Mouse (Mus musculus) v-Abl transformed pro-B cells (cell line): ENCODE measurements around the gene S100a14.

Source experiments
- in situ Hi-C, 2 experiments: fragments of 400-800 bp; cut with MboI; formaldehyde crosslinking; loops; one replicate each; pipeline ENCODE4 v1.15.1; 2025; ENCODE audit not compliant: unreplicated experiment in 2 of 2

The S100a14 gene

DNA sequence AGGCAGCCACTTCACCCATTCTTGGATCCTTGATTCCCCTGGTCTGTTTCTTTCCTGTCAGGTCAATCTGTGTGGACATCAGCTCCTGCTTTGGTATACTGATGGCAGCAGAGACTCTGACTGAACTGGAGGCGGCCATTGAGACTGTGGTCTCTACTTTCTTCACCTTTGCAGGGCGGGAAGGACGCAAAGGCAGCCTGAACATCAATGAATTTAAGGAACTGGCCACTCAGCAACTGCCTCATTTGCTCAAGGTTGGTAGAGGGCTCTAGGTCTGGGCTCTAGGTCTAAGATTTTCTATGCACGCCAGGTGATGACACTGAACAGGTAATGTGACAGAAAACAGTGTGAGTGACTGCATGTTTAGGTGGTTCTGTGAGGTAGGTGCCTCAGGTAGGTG is 10.9 kb upstream of the S100a14 start:
- in situ Hi-C loops, result no loop called here

DNA sequence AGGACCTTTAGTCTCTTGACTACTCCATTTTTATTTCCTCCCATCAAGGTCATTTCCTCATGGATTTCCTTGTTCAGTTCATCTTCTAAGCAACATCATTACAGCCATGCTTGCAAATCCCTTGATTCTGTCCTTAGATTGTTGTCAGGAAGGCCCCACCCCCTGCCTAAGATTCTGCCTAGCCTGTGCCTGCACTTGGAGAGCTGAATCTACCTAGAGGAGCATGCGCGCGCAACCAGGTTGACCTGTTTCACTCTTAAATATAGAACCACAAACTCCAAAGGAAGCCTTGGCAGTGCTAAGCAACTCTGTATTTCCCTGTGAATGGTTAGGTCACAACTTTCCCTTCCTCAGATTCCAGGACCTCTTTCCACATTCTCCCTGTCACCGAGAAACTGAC is 8.9 kb upstream of the S100a14 start:
- in situ Hi-C loops, result no loop called here

DNA sequence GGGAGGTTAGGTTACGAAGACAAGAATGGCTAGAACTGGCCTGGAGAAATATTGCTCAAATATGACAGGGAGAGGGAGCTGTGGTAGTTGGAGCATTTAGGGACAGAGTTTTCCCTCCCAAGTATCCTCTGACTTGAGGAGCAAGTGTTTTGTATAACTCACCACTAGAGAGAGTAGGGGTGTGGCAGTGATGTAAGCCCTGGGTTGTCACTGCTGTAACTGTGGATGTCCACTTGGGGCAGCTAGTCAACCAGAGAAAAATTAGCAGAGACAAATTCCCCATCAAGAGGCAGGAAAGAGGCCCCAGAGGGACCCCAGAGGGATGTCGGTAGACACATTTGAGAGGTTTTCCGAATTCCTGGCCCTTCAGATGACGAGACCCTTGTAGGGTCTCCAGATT is 1.2 kb upstream of the S100a14 start:
- in situ Hi-C loops, result no loop called here

DNA sequence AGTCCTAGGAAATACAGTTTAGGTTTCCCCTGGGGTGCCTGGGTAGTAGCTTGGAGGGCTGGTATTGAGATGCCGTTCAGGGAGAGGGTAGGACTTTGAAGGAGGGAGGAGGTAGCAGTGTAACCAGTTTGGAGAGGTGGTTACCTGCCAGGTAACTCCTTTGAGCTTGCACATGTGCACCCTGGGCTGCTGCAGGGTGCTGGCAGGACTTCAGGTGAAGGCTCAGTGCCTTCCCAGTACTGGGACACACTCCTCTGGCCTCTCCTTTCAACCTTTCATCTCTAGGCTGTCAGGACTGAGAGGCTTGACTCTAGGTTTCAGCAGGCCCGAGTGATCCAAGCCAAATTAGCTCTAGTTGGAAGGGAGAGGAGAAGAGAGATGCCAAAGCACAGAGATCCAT is 580 bp upstream of the S100a14 start:
- in situ Hi-C loops, result no loop called here

DNA sequence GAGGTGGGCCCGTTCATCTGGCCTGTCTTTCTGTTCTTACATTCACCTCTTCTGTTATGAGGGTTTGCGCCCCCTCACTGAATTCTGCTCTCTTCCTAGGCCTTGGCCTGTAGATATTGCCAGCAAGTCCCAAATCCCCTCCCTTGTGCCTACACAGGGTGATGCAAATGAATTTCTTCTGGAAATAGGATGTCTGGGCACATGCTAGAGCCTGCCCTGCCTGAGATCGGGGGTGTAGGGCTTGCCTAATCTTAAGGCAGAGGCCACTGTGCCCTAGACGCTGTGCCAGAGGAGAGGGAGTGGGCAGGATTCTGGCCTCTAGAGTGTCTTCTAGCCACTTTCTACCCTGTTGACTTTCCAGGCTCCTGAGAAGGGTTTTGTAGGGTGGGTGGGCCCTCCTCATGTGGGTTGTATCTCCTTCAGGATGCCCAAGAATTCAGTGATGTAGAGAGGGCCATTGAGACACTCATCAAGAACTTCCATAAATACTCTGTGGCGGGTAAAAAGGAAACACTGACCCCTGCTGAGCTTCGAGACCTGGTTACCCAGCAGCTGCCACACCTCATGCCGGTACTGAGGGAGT is 726 bp downstream of the S100a14 start:
- in situ Hi-C loops, result no loop called here

DNA sequence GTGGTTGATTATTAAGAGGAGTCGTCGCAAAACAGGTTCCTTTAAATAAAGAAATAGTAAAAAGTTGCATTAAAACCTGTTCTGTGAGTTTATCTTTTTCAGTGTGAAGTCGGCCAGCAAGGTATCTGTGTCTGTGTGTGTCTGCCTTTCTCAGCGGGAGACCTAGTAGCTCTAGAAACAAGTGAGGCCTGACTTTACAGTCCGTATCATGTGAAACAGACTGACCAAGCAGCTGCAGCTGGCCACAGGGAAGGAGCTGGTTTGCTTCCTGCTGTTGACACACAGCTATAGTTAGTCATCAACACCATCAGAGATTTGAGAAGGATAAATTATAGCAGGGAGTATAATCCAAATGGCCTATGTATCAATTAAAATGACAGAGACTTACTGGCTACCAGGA is 5.1 kb downstream of the S100a14 start:
- in situ Hi-C loops, result no loop called here

DNA sequence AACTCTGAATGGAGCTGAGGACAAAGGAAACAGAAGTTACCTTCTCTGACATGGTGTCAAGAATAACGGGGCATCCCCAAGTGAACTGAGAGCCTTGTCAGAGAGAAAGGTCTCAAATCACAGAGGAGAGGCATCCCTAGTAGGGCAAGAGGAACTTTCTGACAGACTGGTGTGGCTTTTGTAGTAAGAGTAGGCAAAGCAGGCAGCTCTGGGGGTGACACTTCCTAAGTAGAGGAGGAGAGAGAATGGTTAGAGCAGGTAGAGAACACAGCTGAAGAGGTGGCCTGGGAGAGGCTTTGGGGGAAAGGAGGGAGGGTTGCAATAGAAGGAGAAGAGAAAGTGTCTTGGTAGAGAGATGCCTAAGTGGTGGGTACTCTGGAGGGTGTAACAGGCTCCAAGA is 8.8 kb downstream of the S100a14 start:
- in situ Hi-C loops, result no loop called here

DNA sequence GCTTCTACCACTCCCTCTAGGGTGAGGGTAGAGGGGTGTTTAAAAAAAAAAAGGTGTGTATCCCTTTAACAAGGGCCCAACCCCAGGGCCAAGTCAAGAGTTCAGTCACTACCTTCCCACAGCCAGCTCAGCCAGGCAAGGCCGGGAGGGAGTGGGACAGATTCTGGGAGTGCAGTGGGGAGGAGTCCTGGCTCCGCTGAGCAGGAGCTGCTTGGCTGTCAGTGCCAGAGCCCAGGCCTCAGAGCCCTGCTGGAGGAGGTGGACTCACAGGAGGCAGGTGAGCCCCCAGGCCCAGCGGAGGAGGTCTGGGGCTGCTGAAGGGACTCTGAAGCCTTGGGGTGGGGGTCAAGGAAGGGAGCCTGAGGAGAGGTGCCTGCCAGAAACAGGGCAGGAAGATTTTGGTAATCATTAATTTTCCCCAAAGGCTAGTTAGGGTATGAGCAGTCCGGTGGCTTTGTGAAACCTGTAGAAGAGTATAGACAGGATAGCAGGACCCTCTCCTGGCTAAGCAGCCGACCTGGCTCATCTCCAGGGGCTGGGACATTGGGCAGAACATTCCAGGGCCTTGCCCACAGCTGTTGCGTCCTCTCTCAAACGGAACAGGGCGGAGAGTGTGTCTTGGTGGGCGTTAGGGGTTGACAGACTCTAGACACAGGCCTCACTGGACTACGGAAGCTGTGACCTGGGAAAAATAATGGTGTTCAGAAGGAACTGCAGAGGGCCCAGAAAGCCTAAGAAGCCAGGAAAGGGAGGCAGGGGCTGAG is 10.7 kb downstream of the S100a14 start, which contains the start of gene S100a16:
TSS of gene S100a16 (plus strand) at position 114 of the 764 bp plus-strand sequence.
- in situ Hi-C loops, result no loop called here

DNA sequence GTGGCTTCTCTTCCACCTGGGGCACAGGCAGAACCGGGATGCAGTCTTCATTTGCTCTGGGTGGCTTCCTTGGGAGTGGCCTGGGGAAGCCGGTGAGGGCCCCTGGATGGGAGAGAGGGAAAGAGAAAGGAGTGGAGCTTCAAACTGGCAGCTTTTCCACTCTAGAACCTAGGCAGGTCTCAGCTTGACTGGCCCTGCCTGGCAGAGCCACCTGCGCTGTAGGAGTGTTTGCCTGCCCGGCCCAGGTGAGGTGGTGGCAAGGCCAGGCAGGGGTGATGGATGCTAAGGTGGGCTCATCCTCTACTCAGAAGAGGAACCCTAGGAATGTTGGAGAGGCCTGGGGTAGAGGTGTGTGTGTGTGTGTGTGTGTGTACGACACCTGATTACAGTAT is 11.2 kb downstream of the S100a14 start:
- in situ Hi-C loops, result no loop called here

DNA sequence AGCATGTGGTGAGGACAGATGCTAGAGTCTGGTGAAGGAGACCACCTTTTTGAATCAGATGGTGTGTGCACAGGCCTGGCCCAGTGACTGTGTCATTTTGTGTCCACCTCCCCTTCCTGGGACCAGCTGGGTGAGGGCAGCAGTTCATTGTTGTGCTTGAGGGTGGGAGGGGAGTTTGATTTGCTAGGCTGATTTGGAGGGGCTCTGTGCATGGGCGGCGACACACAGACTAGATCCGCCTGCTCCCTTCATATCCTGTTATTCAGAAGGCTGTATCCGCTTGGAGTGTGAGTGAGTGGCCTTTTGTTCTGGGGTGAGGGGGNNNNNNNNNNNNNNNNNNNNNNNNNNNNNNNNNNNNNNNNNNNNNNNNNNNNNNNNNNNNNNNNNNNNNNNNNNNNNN is 14.2 kb downstream of the S100a14 start:
- in situ Hi-C loops, result no loop called here

DNA sequence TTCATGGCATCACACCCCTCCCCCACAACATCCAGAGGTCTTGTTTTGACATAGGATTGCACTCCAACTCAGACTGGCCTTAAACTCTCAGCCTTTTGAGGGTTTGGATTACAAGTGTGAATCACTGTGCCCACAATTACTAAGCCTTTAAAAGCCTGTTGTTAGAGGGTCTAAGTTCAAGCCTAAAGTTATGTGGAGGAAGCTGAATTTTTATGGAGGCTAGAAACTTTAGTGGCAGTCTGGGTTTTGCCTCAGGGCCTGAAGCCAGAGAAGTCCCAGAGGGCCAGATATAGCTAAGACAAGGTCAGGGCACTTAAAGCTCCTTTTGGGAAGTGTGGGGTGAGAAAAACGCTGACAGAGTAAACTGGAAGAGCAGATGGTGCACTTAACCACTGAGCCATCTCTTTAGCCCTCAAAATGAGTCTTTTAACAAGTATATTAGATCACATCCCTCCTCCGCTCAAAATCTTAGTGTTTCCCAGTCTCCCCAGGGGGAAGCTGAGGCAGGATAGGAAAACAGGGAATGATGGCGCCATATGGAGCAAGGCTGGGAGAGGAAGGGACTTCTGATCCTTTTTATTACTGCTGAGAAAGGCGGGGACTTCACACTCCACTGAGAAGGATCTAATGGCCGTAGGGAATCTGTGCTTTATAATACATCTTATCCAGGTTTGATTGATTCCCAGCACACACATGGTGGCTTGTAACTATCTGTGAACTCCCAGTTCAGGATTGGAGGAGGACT is 23.2 kb downstream of the S100a14 start:
- in situ Hi-C loops, result no loop called here

DNA sequence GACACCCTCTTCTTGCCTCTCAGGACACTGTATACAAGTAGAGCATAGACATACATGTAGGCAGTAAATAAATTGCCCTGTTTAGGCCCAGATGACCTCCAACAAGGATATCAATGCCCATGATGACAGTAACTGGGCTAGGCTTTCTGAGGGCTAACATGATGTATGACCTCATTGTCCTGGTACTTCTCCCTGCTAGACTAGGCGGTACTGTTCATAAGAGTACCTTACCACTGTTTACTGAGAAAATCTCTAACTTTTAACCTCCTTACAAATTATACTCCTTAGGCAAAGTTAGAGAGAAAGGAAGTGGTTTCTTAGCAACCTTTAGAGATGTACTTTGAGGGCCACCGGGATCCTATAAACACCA is 23.8 kb downstream of the S100a14 start:
- in situ Hi-C loops, result no loop called here

DNA sequence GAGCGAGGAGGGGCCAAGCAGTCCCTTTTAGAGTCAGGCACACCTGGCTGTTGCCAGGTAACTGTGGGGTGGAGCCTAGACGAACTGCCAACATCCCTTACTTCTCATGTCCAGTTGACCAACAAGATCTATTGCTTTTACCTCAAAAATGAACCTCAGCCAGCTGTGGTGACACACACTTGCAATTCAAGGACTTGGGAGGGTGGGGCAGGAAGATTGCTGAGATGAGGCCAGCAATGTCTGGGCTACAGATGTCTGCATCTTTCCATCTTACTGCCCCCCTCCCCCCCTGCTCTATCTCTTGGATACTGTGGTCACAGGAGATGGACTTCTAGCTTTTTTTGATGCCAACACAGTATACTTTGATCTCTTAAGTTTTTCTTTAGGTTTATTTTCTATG is 25.6 kb downstream of the S100a14 start:
- in situ Hi-C loops, result no loop called here

DNA sequence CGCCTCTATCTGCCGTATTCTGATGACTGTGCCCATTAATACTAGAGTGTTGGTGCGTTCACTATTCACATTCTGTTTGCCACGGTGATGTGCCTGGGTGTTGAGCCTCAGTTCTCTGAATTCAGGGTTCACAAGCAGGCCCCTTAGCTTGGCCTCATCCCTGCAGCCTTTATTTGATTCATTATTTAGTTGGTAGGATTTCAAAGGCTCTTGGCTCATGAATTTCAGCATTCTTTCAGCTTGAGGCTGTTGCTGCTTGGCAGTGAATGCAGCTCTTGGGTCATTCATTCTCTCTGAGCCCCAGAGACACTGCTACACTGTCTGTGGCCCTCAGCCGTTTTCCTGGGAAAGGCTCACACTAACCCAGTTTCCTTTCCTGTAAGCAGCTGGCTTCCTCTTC is 29.3 kb downstream of the S100a14 start:
- in situ Hi-C loops, result no loop called here

DNA sequence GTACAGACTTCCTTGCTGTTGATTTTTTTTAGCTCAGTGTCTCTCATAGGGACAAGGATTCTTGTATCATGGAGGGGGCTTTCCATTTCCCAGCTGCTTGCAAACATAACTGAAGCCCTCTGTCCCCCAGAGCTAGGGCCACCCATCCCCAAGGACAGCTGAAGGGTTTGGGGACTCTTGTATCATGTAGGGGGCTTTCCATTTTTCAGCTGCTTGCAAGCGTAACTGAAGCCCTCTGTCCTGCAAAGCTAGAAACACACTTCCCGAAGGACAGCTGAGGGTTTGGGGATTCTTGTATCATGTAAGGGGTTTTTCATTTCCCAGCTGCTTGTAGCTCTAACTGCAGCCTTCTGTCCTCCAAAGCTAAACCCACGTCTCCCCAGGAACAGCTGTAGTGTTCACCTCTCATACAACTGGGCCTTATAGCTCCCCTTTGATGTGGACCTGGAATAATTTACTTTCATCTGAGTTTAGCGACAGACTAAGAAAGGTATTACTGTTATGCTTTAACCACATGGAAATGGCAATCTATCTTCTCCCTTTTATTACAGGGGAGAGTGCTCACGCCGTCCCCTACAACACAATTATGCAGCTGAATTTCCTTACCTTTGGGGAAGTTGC is 33.5 kb downstream of the S100a14 start, which contains the start of gene S100a3:
TSS of gene S100a3 (plus strand) at position 571 of the 621 bp plus-strand sequence.
- in situ Hi-C loops, result no loop called here

DNA sequence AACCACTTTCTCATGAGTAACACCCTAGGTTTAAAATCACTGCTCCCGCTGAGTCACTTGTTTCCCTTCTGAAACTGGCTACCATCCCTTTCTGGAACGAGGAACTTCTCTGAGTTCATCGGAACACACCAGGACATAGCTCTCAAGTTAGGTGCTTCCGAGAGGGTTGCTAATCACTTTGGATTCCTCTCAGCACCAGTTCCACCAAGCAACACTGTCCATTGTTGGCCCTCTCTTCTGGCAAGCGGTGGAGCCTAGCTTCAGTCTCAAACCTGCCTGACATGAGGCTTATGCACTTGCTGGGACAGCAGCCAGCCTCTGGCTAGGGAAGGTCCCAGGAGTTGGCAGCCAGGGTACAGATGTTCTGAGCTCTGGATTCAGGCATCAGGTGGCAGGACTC is 48.0 kb downstream of the S100a14 start:
- in situ Hi-C loops, result no loop called here

DNA sequence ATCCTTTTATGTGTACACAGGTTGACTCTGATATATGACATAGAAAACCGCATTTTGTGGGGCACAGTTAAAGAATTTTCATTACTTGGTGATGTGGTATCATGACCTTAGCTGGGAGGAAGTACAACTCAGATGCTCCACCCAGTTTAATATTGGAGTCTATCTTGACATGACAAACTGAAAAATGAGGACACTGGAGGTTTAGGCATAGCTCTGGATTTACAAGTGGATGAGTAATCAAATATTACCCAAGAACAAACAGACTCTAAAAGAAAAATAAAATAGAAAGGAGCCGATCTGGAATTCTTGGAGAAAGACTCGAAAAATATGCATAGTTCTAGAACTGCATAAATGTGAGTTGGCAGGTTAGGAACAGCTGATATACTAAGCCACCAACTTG is 48.7 kb downstream of the S100a14 start:
- in situ Hi-C loops, result no loop called here

DNA sequence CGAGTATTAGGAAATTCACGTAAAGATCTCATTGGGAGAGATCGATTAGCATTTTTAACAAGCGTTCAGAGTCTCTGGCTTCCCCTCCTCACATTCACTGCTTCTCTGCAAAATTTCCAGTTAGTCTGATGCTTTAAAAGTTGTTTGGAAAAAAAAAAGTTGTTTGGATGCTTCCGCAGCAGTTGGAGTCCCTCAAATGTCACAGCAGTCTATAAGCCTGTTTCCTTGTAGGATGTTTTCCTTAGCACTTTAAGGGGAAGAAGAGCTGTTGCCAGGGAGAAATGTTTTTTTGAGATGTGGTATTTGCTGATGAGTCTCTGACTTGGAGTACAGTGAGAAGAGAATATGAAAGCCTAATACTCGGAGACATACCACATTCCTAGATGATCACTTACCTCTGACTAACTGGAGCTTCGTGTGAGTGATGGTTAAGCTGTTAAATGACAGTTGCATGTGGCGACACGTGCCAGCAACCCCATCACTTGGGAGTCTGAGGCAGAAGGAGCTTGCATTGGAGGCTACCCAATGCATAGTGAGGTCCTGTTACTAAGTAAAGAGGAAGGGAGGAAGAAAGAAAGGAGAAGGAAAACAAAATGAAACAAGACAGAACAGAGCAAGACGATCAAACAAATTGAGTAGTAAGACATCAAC is 49.8 kb downstream of the S100a14 start:
- in situ Hi-C loops, result no loop called here
